Mouse (Mus musculus): ENCODE data around the gene Stub1. TPM values are rescaled to one million over a fixed set of nuclear protein-coding genes. Genes with fewer than 3 reads are reported as not detected.

Stub1 gene
- polyA plus RNA-seq, 1 experiment from 2014 or later = 296 TPM

- H3K27me3 ChIP-seq (ENCODE audit: control insufficient read depth, insufficient read depth, low read length) = no peaks in the 10 kb centered on the region
- no peak within 1 kb of the TSS for H3K4me3 ChIP-seq (ENCODE audit: low read depth, low read length)
- H3K27ac ChIP-seq (ENCODE audit: low read depth, low read length) = no peak within 1 kb of the TSS
- no peaks in the 10 kb centered on the region for H3K9me3 ChIP-seq (ENCODE audit: control insufficient read depth, low read length)
- ATAC-seq (ENCODE audit: low FRiP score) (no peak), DNase-seq (ENCODE audit: low spot score, missing footprints) (no peak)
- peaks cover 27% of the 10 kb centered on the region for H3K36me3 ChIP-seq (ENCODE audit: control insufficient read depth, insufficient read depth, low read length)
- H3K4me2 ChIP-seq = no peak within 1 kb of the TSS
- H3K4me1 ChIP-seq (ENCODE audit: control insufficient read depth, insufficient read depth, low read length) = peaks cover 24% of the 10 kb centered on the region
- 95% methylated on average over 22 of the region's 22 CpGs for WGBS
- H3K9ac ChIP-seq (ENCODE audit: low read length) = no peak within 1 kb of the TSS
These were observed 8.1 kb upstream of the Stub1 start, which contains the start of gene Gm20683 for GRCm38 (mm10) chr17:25841117-25841880. Gene Gm20683 (minus strand): TSS chr17:25841763.

- Histone ChIP-seq H3K9ac (ENCODE audit: low read length) (no peak overlapping the region), H3K27me3 (ENCODE audit: control insufficient read depth, insufficient read depth, low read length) (no peaks in the 10 kb centered on the region), H3K9me3 (ENCODE audit: control insufficient read depth, low read length) (no peaks in the 10 kb centered on the region), H3K27ac (ENCODE audit: low read depth, low read length) (no peak overlapping the region), H3K4me1 (ENCODE audit: control insufficient read depth, insufficient read depth, low read length) (peaks cover 30% of the 10 kb centered on the region), H3K4me3 (ENCODE audit: low read depth, low read length) (no peak overlapping the region), H3K36me3 (ENCODE audit: control insufficient read depth, insufficient read depth, low read length) (peaks cover 27% of the 10 kb centered on the region), H3K4me2 (no peak overlapping the region)
- WGBS = 92% methylated on average over 6 of the region's 6 CpGs
- ATAC-seq (ENCODE audit: low FRiP score) (no peak), DNase-seq (ENCODE audit: low spot score, missing footprints) (no peak)
These were observed 7.3 kb upstream of the Stub1 start for GRCm38 (mm10) chr17:25840519-25840918.

GRCm38 (mm10) chr17:25839455-25840235 is 6.4 kb upstream of the Stub1 start:
- 89% methylated on average over 14 of the region's 14 CpGs for WGBS
- Histone ChIP-seq H3K4me1 (ENCODE audit: control insufficient read depth, insufficient read depth, low read length) (peaks cover 36% of the 10 kb centered on the region), H3K27me3 (ENCODE audit: control insufficient read depth, insufficient read depth, low read length) (no peaks in the 10 kb centered on the region; the same call in 1 of the 2 replicates), H3K27ac (ENCODE audit: low read depth, low read length) (no peak overlapping the region), H3K36me3 (ENCODE audit: control insufficient read depth, insufficient read depth, low read length) (peaks cover 25% of the 10 kb centered on the region), H3K4me3 (ENCODE audit: low read depth, low read length) (no peak overlapping the region), H3K9me3 (ENCODE audit: control insufficient read depth, low read length) (no peaks in the 10 kb centered on the region), H3K4me2 (no peak overlapping the region), H3K9ac (ENCODE audit: low read length) (no peak overlapping the region)
- no peak for ATAC-seq (ENCODE audit: low FRiP score)
- DNase-seq (ENCODE audit: low spot score, missing footprints) = no peak

- no peak overlapping the region for H3K4me2 ChIP-seq
- H3K27ac ChIP-seq (ENCODE audit: low read depth, low read length) = no peak overlapping the region
- H3K9ac ChIP-seq (ENCODE audit: low read length) = no peak overlapping the region
- no peak overlapping the region for H3K4me3 ChIP-seq (ENCODE audit: low read depth, low read length)
- WGBS = 88% methylated on average over 4 of the region's 4 CpGs
- H3K4me1 ChIP-seq (ENCODE audit: control insufficient read depth, insufficient read depth, low read length) = peaks cover 43% of the 10 kb centered on the region
- no peak for DNase-seq (ENCODE audit: low spot score, missing footprints)
- no peak for ATAC-seq (ENCODE audit: low FRiP score)
- peaks cover 25% of the 10 kb centered on the region for H3K36me3 ChIP-seq (ENCODE audit: control insufficient read depth, insufficient read depth, low read length)
- H3K27me3 ChIP-seq (ENCODE audit: control insufficient read depth, insufficient read depth, low read length) = no peaks in the 10 kb centered on the region; the same call in 1 of the 2 replicates
- no peaks in the 10 kb centered on the region for H3K9me3 ChIP-seq (ENCODE audit: control insufficient read depth, low read length)
These were observed 5.7 kb upstream of the Stub1 start for GRCm38 (mm10) chr17:25838904-25839303.

- Histone ChIP-seq H3K4me3 (ENCODE audit: low read depth, low read length) (no peak overlapping the region), H3K27ac (ENCODE audit: low read depth, low read length) (no peak overlapping the region), H3K36me3 (ENCODE audit: control insufficient read depth, insufficient read depth, low read length) (peaks cover 25% of the 10 kb centered on the region), H3K4me1 (ENCODE audit: control insufficient read depth, insufficient read depth, low read length) (peaks cover 39% of the 10 kb centered on the region), H3K27me3 (ENCODE audit: control insufficient read depth, insufficient read depth, low read length) (no peaks in the 10 kb centered on the region; the same call in 1 of the 2 replicates), H3K9ac (ENCODE audit: low read length) (no peak overlapping the region), H3K9me3 (ENCODE audit: control insufficient read depth, low read length) (no peaks in the 10 kb centered on the region), H3K4me2 (peak overlapping the region; percentile 52; the same call in 1 of the 2 replicates)
- 40% methylated on average over 3 of the region's 3 CpGs for WGBS
- DNase-seq (ENCODE audit: low spot score, missing footprints) (no peak), ATAC-seq (ENCODE audit: low FRiP score) (no peak)
These were observed 4.3 kb upstream of the Stub1 start for GRCm38 (mm10) chr17:25837533-25837932.

- DNase-seq (ENCODE audit: low spot score, missing footprints) (peak; percentile 95), ATAC-seq (ENCODE audit: low FRiP score) (no peak)
- no peaks in the 10 kb centered on the region; the same call in 1 of the 2 replicates for H3K27me3 ChIP-seq (ENCODE audit: control insufficient read depth, insufficient read depth, low read length)
- no peak within 1 kb of the TSS; the same call in 1 of the 2 replicates for H3K27ac ChIP-seq (ENCODE audit: low read depth, low read length)
- H3K4me1 ChIP-seq (ENCODE audit: control insufficient read depth, insufficient read depth, low read length) = peaks cover 40% of the 10 kb centered on the region
- peak within 1 kb of the TSS; percentile 29 for H3K4me3 ChIP-seq (ENCODE audit: low read depth, low read length)
- no peaks in the 10 kb centered on the region for H3K9me3 ChIP-seq (ENCODE audit: control insufficient read depth, low read length)
- H3K36me3 ChIP-seq (ENCODE audit: control insufficient read depth, insufficient read depth, low read length) = peaks cover 23% of the 10 kb centered on the region
- 1% methylated on average over 27 of the region's 29 CpGs for WGBS
- H3K4me2 ChIP-seq = peak within 1 kb of the TSS; percentile 52
- peak within 1 kb of the TSS; percentile 43 for H3K9ac ChIP-seq (ENCODE audit: low read length)
These were observed 3.8 kb upstream of the Stub1 start, which contains the start of gene Rhbdl1 for GRCm38 (mm10) chr17:25837076-25837410. Gene Rhbdl1 (minus strand): TSS chr17:25837295.

GRCm38 (mm10) chr17:25836397-25837075 is 3.3 kb upstream of the Stub1 start:
- H3K36me3 ChIP-seq (ENCODE audit: control insufficient read depth, insufficient read depth, low read length) = peaks cover 18% of the 10 kb centered on the region
- H3K27me3 ChIP-seq (ENCODE audit: control insufficient read depth, insufficient read depth, low read length) = no peaks in the 10 kb centered on the region; the same call in 1 of the 2 replicates
- H3K27ac ChIP-seq (ENCODE audit: low read depth, low read length) = no peak overlapping the region; the same call in 1 of the 2 replicates
- no peak for DNase-seq (ENCODE audit: low spot score, missing footprints)
- no peaks in the 10 kb centered on the region for H3K9me3 ChIP-seq (ENCODE audit: control insufficient read depth, low read length)
- H3K9ac ChIP-seq (ENCODE audit: low read length) = peak overlapping the region; percentile 43
- peak overlapping the region; percentile 52 for H3K4me2 ChIP-seq
- 23% methylated on average over 23 of the region's 23 CpGs for WGBS
- H3K4me1 ChIP-seq (ENCODE audit: control insufficient read depth, insufficient read depth, low read length) = peaks cover 45% of the 10 kb centered on the region
- H3K4me3 ChIP-seq (ENCODE audit: low read depth, low read length) = peak overlapping the region; percentile 29
- ATAC-seq (ENCODE audit: low FRiP score) = no peak

- WGBS = 96% methylated on average over 16 of the region's 16 CpGs
- H3K4me2 ChIP-seq = no peak overlapping the region
- peaks cover 19% of the 10 kb centered on the region for H3K36me3 ChIP-seq (ENCODE audit: control insufficient read depth, insufficient read depth, low read length)
- H3K27me3 ChIP-seq (ENCODE audit: control insufficient read depth, insufficient read depth, low read length) = no peaks in the 10 kb centered on the region; the same call in 1 of the 2 replicates
- DNase-seq (ENCODE audit: low spot score, missing footprints) (no peak), ATAC-seq (ENCODE audit: low FRiP score) (no peak)
- no peak overlapping the region; the same call in 1 of the 2 replicates for H3K27ac ChIP-seq (ENCODE audit: low read depth, low read length)
- no peak overlapping the region for H3K9ac ChIP-seq (ENCODE audit: low read length)
- no peaks in the 10 kb centered on the region for H3K9me3 ChIP-seq (ENCODE audit: control insufficient read depth, low read length)
- H3K4me1 ChIP-seq (ENCODE audit: control insufficient read depth, insufficient read depth, low read length) = peaks cover 52% of the 10 kb centered on the region
- no peak overlapping the region for H3K4me3 ChIP-seq (ENCODE audit: low read depth, low read length)
These were observed 2.6 kb upstream of the Stub1 start for GRCm38 (mm10) chr17:25835816-25836215.
